Mouse (Mus musculus): ENCODE results near the gene Gm3138. TPM values are rescaled to one million over a fixed set of nuclear protein-coding genes. Genes with fewer than 3 reads are reported as not detected.
"Not testable (repeated sequence)": the region's sequence is repeated elsewhere in the genome, so short reads cannot be mapped to it uniquely, and the experiment has no call there.

Gene Gm3138
- polyA plus RNA-seq (2012; rRNA removed): not detected in 2 replicates

- not testable (repeated sequence) for DNase-seq (ENCODE audit: low read depth)
Observed at GRCm38 (mm10) chr14:4249331-4249730, at the start of gene Gm3138. Gene Gm3138, plus strand, starts transcription at chr14:4249631.

GRCm38 (mm10) chr14:4269238-4269950, 20.0 kb downstream of the Gm3138 start:
- not testable (repeated sequence) for DNase-seq (ENCODE audit: low read depth)

GRCm38 (mm10) chr14:4279828-4280227, 30.4 kb downstream of the Gm3138 start:
- DNase-seq (ENCODE audit: low read depth): not testable (repeated sequence)

Other genes with a start within 250 kb of the Gm3138 start
- gene Gm5796, start 225.7 kb upstream of the Gm3138 start, polyA plus RNA-seq (2012; rRNA removed): 5.6 and 6.0 TPM in 2 replicates
- not detected in 2 replicates for gene Gm3115, start 165.5 kb upstream of the Gm3138 start, polyA plus RNA-seq (2012; rRNA removed)
- gene Gm8108, start 139.1 kb upstream of the Gm3138 start, polyA plus RNA-seq (2012; rRNA removed): 5.7 and 7.1 TPM in 2 replicates
- gene Gm3127, start 84.6 kb upstream of the Gm3138 start, polyA plus RNA-seq (2012; rRNA removed): not detected in 2 replicates
- 6.8 and 7.8 TPM in 2 replicates for gene Gm2974, start 67.1 kb upstream of the Gm3138 start, polyA plus RNA-seq (2012; rRNA removed)
- gene Gm3149, start 67.7 kb downstream of the Gm3138 start, polyA plus RNA-seq (2012; rRNA removed): not detected in 2 replicates
- 3.7 and 4.9 TPM in 2 replicates for gene 2610042L04Rik, start 85.1 kb downstream of the Gm3138 start, polyA plus RNA-seq (2012; rRNA removed)
- gene Gm3159, start 147.9 kb downstream of the Gm3138 start, polyA plus RNA-seq (2012; rRNA removed): not detected in 2 replicates
- 4.5 TPM in 2 replicates for gene Gm3164, start 165.8 kb downstream of the Gm3138 start, polyA plus RNA-seq (2012; rRNA removed)
- 4.9 and 6.0 TPM in 2 replicates for gene Gm3173, start 181.4 kb downstream of the Gm3138 start, polyA plus RNA-seq (2012; rRNA removed)
- not detected in 2 replicates for gene Gm3182, start 232.1 kb downstream of the Gm3138 start, polyA plus RNA-seq (2012; rRNA removed)

Data from brain, embryonic 14.5 days (tissue).